Mouse (Mus musculus) kidney, embryonic 15.5 days (tissue): Measurements from ENCODE around the gene Igsf9. TPM values are rescaled to one million over a fixed set of nuclear protein-coding genes. Genes with fewer than 3 reads are reported as not detected.

Experiments
- ATAC-seq: fragments of 200-750 bp; cut with Nextera tagmentation; replicated peaks from 2 replicates; pipeline ENCODE4 v1.8.0; 2017; ENCODE audit warnings: moderate TSS enrichment; ENCODE audit not compliant: low FRiP score
- H3K27ac ChIP-seq: fragments of 300-500 bp; sonication (generic); 2 replicates; pipeline ENCODE4 v1.5.1; 2015; ENCODE audit warnings: mild to moderate bottlenecking, inconsistent platforms
- H3K27me3 ChIP-seq: fragments of 300-500 bp; sonication (generic); 2 replicates; pipeline ENCODE4 v1.6.1; 2015; ENCODE audit warnings: inconsistent platforms
- H3K36me3 ChIP-seq: fragments of 300-500 bp; sonication (generic); 2 replicates; pipeline ENCODE4 v1.6.1; 2015; ENCODE audit warnings: inconsistent platforms
- H3K4me1 ChIP-seq: fragments of 300-500 bp; sonication (generic); 2 replicates; pipeline ENCODE4 v1.6.1; 2015; ENCODE audit warnings: inconsistent platforms
- H3K4me2 ChIP-seq: fragments of 300-500 bp; sonication (generic); 2 replicates; pipeline ENCODE4 v1.6.1; 2015; ENCODE audit warnings: moderate library complexity, mild to moderate bottlenecking, inconsistent platforms
- H3K4me3 ChIP-seq: fragments of 300-500 bp; sonication (generic); replicated peaks from 2 replicates; pipeline ENCODE4 v1.5.1; 2015; ENCODE audit warnings: mild to moderate bottlenecking, inconsistent platforms
- H3K9ac ChIP-seq: fragments of 300-500 bp; sonication (generic); 2 replicates; pipeline ENCODE4 v1.6.1; 2015; ENCODE audit warnings: mild to moderate bottlenecking, inconsistent platforms
- H3K9me3 ChIP-seq: fragments of 300-500 bp; sonication (generic); replicated peaks from 2 replicates; pipeline ENCODE4 v1.6.1; 2016; ENCODE audit warnings: inconsistent platforms
- WGBS: fragments of 180-500 bp; shearing (Covaris S2); methylation state at CpG from one replicate; pipeline ENCODE4 v1.1.7; 2015; ENCODE audit warnings: mixed read lengths; 5-methylcytosine and 5-hydroxymethylcytosine counted together
- polyA plus RNA-seq: library from polyadenylated mRNA; unstranded; fragments of >200 nt; fragmentation: Nextera tagmentation; extraction: Ambion mirVana; gene quantifications from 2 replicates; pipeline ENCODE4 v1.2.1, GENCODE M21; 2015

Gene Igsf9
- polyA plus RNA-seq, 1 experiment from 2014 or later, result 46.0 TPM

DNA sequence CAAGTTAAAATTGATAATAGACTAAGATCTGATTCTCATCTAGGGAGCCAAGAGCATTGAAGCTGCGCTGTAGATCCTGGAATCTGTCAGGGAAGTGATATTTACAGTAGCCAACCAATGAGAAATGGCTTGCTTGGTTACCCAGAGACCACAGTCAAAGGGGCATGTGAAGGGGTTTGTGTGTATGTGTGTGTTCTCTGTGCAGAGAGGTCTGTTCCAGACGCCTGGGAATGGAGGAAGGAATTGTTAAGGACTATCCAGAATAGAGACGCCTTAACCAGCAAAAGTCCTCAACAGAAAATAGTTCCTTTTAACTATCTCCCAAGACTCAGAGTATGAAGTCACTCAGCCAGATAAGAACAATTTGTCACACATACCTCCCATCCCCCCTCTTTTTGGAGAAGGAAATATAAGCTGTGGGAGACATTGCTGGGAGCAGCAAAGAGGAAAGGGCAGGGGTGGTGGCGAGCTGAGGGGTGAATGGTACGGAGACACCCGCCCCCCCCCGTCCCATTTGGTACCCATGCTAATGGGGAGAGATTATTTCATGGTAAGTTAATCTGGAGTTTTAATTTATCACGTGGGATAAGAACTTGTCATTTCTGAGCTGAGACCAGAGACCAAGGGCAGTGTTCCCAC lies 11.7 kb upstream of the Igsf9 start:
- Histone ChIP-seq H3K36me3 (no peaks in the 10 kb centered on the region), H3K4me1 (peaks cover 13% of the 10 kb centered on the region), H3K9ac (no peak overlapping the region), H3K4me3 (no peak overlapping the region), H3K4me2 (no peak overlapping the region), H3K9me3 (no peaks in the 10 kb centered on the region), H3K27ac (no peak overlapping the region), H3K27me3 (no peaks in the 10 kb centered on the region)
- peak; percentile 47 for ATAC-seq
- WGBS, result 58% methylated on average over 8 of the region's 8 CpGs

DNA sequence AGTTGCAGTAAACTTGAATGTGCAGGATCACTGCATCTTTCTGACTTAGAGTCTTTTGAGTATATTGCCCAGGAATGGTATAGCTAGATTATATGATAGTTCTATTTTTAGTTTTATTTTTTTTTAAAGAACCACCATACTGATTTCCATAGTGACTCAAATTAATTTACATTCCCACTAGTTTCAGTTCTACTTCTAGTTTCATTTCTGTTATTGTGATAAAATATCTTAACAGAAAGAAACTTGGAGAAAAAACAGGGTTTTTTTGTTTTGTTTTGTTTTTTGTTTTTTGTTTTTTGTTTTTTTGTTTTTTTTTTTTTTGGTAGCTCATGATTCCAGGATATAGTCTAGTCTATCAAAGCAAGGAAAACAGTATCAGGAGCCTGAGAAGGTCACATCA lies 8.7 kb upstream of the Igsf9 start:
- no peak overlapping the region for H3K4me3 ChIP-seq
- H3K27ac ChIP-seq, result no peak overlapping the region
- no peaks in the 10 kb centered on the region for H3K9me3 ChIP-seq
- no peak overlapping the region for H3K9ac ChIP-seq
- no peak overlapping the region for H3K4me2 ChIP-seq
- H3K36me3 ChIP-seq, result no peaks in the 10 kb centered on the region
- no peak for ATAC-seq
- H3K4me1 ChIP-seq, result peaks cover 17% of the 10 kb centered on the region
- no peaks in the 10 kb centered on the region for H3K27me3 ChIP-seq

DNA sequence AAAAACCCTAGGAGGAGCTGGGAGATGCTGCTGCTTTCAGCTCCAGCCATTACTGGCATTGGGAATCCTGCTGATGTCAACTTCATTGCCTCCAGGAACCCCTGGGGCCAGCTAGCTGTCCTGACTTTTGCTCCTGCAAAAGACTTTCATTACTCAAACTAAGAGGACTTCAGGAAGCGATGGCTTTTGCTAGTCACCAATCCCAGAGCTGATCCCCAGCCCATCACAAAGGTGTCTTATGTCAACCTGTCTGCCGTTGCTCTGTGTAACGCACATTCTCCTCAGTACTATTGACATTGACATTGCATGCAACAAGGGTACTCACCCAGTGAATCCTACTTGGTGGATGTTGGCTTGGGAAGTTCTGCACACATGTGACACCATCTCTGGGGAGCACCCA lies 7.4 kb upstream of the Igsf9 start:
- H3K27me3 ChIP-seq, result no peaks in the 10 kb centered on the region
- no peaks in the 10 kb centered on the region for H3K36me3 ChIP-seq
- no peak overlapping the region for H3K27ac ChIP-seq
- no peak for ATAC-seq
- no peak overlapping the region for H3K4me3 ChIP-seq
- 83% methylated on average over 3 of the region's 3 CpGs for WGBS
- peaks cover 15% of the 10 kb centered on the region for H3K4me1 ChIP-seq
- H3K9me3 ChIP-seq, result no peaks in the 10 kb centered on the region
- no peak overlapping the region for H3K4me2 ChIP-seq
- H3K9ac ChIP-seq, result no peak overlapping the region

DNA sequence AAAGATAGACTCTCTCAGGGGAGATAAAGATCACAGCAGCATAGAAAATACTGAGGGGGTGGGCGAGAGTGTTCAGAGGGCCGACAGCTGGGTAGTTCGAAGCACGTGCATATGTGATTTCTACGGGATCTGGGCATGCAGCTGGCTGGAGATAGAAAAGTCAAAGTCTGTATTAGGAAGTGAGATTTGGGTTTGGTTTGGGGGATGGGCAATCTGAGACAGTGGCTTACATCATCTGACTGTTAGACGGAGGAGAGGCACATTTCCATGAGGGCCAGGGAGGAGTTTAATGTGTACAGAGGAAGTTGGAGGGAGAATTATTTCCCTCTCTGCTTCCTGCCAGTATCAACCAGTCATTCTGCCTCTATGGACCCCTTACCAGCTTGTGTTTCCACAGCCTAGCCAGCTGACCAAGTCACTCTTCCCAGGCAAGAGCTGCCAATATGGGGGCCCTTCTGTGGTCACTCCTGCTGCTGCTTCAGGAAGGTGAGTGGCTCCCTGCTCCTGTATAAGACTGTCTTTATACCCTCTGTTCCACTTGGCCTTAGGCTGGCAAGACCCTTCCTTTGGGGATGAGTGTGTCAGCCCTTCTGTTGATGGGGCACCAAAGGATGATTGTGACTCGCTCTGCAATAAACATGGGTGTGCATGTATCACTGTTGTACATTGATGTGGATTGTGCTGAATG lies 6.4 kb upstream of the Igsf9 start, which contains the start of gene Slamf9:
Gene Slamf9, plus strand, starts transcription at position 305 of the 688 bp plus-strand sequence.
- Histone ChIP-seq H3K4me2 (no peak within 1 kb of the TSS), H3K27ac (no peak within 1 kb of the TSS), H3K27me3 (no peaks in the 10 kb centered on the region), H3K36me3 (no peaks in the 10 kb centered on the region), H3K4me3 (no peak within 1 kb of the TSS), H3K4me1 (0 out of 2 replicates have a peak, but pooled peaks cover 6% of the 10 kb centered on the region), H3K9ac (no peak within 1 kb of the TSS), H3K9me3 (no peaks in the 10 kb centered on the region)
- ATAC-seq, result no peak
- WGBS, result 58% methylated on average over 7 of the region's 7 CpGs

DNA sequence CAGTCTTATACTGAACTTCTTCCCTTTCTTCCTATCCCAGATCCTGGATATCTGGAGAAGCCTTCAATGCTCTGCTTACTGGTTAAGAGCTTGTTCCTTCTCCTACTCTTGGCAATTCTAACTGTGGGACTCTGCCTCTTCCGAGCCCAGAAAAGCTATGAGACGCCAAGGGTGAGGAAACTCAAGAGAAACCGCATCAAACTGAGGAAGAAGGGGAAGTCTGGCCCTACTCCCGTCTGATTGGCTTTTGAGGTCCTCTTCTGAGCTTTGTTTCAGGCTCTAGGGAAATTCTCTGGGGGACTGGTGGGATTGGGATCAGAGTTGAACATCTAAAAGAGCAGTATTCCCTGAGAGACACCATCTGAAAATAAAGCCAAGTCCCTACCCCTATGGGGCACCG lies 3.6 kb upstream of the Igsf9 start:
- no peak overlapping the region for H3K9ac ChIP-seq
- H3K4me1 ChIP-seq, result peaks cover 23% of the 10 kb centered on the region
- H3K36me3 ChIP-seq, result no peaks in the 10 kb centered on the region
- no peak overlapping the region for H3K4me2 ChIP-seq
- no peaks in the 10 kb centered on the region for H3K27me3 ChIP-seq
- WGBS, result 77% methylated on average over 5 of the region's 5 CpGs
- no peak for ATAC-seq
- no peaks in the 10 kb centered on the region for H3K9me3 ChIP-seq
- H3K4me3 ChIP-seq, result no peak overlapping the region
- H3K27ac ChIP-seq, result no peak overlapping the region

DNA sequence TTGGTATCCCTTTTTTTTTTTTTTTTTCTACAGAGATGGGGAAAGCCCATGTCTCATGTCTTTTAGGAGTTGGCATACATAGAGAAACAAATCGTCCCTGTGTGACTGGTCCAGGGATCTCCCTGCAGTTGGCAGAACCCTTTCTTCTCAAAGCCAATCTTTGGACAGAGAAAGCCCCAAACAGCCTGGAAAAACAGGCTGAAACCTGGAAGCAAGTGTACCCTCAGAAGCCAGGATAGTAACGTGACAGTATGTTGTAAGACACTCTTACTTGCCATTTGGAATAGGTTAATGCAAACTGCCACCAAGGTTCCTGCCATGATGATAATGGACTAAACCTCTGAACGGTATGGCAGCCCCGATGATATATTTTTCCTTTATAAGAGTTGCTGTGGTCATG lies 1.2 kb upstream of the Igsf9 start:
- ATAC-seq, result no peak
- WGBS, result 92% methylated on average over 4 of the region's 4 CpGs

DNA sequence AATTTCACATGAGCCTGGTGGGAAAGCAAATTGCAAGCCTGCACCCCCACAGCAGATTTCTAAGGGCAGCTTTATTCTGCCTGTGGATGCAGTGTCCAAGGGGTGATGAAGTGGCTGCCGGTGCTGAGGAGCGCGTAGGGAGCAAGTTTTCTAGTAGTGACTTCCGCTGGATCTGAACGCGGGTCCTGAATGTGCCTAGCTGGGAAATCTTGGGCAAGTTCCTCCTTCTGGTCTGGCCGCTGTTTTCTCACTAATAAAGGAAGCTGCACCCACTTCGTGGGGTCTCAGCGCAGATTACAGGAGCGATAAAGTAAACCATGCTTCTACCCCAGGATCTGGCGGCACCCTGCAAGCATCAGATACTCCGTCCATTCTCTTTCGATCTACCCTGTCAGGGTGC lies 477 bp upstream of the Igsf9 start:
- 17% methylated on average over 13 of the region's 13 CpGs for WGBS
- H3K27ac ChIP-seq, result peak overlapping the region; percentile 84

More for the DNA sequence above, 1.2 kb upstream of the Igsf9 start:
- Histone ChIP-seq H3K4me3 (no peak overlapping the region), H3K4me1 (peaks cover 40% of the 10 kb centered on the region), H3K27ac (no peak overlapping the region), H3K4me2 (no peak overlapping the region), H3K9me3 (no peaks in the 10 kb centered on the region), H3K36me3 (peaks cover 4% of the 10 kb centered on the region; the same call in 1 of the 2 replicates), H3K9ac (no peak overlapping the region), H3K27me3 (no peaks in the 10 kb centered on the region)

DNA sequence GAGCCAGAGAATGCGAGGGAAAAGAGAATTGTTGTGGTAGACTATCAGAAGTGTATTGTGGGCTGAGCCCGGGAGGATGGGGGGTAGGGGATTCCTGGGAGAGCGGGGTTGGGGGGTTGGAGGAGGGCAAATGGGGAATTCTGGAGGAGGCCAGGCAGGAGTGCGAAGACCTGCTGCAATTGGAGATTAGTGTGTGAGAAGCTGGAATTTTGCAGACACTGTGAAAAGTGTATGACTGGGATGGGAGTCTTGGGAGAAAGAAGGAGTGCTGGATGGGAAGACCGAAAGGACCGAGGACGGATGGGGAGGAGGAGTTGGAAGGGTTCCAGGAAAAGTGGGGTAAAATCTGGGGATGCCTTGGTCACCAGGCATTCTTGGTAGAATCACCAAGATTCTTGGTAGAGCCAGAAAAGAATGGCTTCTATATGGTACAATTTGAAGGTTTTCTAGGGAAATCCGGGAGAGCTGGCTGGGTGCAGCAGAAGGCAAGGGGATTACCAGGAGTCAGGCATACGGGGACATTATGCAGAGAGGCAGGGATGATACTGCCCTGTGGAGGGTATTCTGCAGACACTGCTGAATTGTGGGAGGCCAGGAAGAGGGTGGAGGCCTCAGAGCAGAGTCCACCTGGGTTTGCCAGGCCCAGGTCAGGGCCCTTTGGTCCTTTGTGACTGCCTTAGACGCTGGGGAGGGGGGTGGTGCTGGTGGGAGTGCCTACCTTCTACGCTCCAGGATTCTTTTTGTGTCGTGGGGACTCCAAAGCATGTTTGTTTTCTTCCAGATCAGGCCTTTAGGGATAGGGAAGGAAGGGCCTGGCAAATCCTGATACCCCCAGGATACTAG lies 1.2 kb downstream of the Igsf9 start:
- Histone ChIP-seq H3K27ac (peak overlapping the region; percentile 84), H3K9me3 (no peaks in the 10 kb centered on the region), H3K9ac (peak overlapping the region; percentile 55), H3K4me2 (peak overlapping the region; percentile 83), H3K36me3 (peaks cover 20% of the 10 kb centered on the region), H3K4me3 (peak overlapping the region; percentile 71), H3K27me3 (no peaks in the 10 kb centered on the region), H3K4me1 (peaks cover 55% of the 10 kb centered on the region)
- WGBS, result 5% methylated on average over 12 of the region's 12 CpGs
- peak; percentile 8; the same call in 1 of the 2 replicates for ATAC-seq

More for the DNA sequence above, 477 bp upstream of the Igsf9 start:
- Histone ChIP-seq H3K9me3 (no peaks in the 10 kb centered on the region), H3K9ac (peak overlapping the region; percentile 55; the same call in 1 of the 2 replicates), H3K4me3 (peak overlapping the region; percentile 71), H3K27me3 (no peaks in the 10 kb centered on the region), H3K36me3 (peaks cover 7% of the 10 kb centered on the region; the same call in 1 of the 2 replicates), H3K4me1 (peaks cover 48% of the 10 kb centered on the region), H3K4me2 (peak overlapping the region; percentile 83)
- no peak for ATAC-seq

DNA sequence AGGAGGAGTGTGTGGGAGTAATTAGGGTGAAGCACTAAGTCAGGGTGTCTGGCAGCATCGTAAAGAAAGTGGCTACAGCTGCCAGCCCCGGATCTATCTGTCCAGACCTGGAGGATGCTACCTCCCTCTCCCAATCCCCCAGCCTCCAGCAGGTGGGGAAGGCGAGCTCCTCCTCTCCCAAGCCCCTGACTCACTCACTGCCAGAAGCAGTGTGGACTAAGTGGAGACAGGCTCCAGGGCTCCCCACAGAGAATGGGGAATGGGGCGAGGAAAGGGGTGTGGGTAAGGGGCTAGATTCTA lies 1.7 kb downstream of the Igsf9 start:
- Histone ChIP-seq H3K27me3 (no peaks in the 10 kb centered on the region), H3K9me3 (no peaks in the 10 kb centered on the region), H3K36me3 (peaks cover 21% of the 10 kb centered on the region), H3K4me1 (peaks cover 55% of the 10 kb centered on the region), H3K27ac (peak overlapping the region; percentile 84), H3K4me2 (peak overlapping the region; percentile 83), H3K4me3 (peak overlapping the region; percentile 71), H3K9ac (peak overlapping the region; percentile 55; the same call in 1 of the 2 replicates)
- WGBS, result 24% methylated on average over 4 of the region's 4 CpGs
- peak; percentile 12 for ATAC-seq

DNA sequence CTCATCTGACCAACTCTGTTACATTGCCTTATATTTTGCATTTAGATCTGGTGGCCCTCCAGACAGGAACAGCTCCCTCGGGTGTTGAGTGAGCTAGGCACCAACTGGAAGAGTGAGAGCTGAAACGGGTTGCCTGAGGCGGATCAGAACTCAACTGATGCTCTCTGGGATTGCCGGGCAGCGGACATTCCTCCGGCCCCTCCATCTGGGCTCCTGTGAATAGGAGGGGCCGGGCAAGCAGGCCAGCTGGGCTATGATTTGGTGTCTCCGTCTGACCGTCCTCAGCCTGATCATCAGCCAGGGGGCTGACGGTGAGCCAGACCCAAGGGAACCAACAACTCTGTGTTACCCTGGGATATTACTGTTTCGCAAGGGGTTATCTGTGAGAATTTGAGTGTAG lies 2.6 kb downstream of the Igsf9 start:
- WGBS, result 47% methylated on average over 11 of the region's 11 CpGs
- peaks cover 55% of the 10 kb centered on the region for H3K4me1 ChIP-seq
- no peaks in the 10 kb centered on the region for H3K27me3 ChIP-seq
- no peak overlapping the region for H3K27ac ChIP-seq
- peak overlapping the region; percentile 83 for H3K4me2 ChIP-seq
- peaks cover 21% of the 10 kb centered on the region for H3K36me3 ChIP-seq
- peak overlapping the region; percentile 71 for H3K4me3 ChIP-seq
- no peak for ATAC-seq
- H3K9me3 ChIP-seq, result no peaks in the 10 kb centered on the region
- H3K9ac ChIP-seq, result no peak overlapping the region

DNA sequence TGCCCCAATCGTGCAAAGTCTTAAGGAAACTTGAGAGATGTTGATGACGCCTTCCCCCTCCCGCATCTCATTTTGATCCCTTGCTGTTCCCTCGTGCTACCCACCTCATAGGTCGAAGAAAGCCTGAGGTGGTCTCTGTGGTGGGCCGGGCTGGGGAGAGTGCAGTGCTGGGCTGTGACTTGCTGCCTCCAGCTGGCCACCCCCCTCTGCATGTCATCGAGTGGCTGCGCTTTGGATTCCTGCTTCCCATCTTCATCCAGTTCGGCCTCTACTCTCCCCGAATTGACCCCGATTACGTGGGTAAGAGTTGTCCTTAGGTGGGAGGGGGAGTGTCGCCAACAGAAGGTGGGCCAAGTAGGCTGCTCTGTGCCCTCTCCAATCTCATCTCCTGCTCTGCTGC lies 3.1 kb downstream of the Igsf9 start:
- Histone ChIP-seq H3K9me3 (no peaks in the 10 kb centered on the region), H3K27me3 (no peaks in the 10 kb centered on the region), H3K4me2 (peak overlapping the region; percentile 83), H3K36me3 (peaks cover 21% of the 10 kb centered on the region), H3K27ac (no peak overlapping the region), H3K4me1 (peaks cover 55% of the 10 kb centered on the region), H3K4me3 (peak overlapping the region; percentile 71), H3K9ac (no peak overlapping the region)
- ATAC-seq, result no peak
- WGBS, result 58% methylated on average over 13 of the region's 13 CpGs

DNA sequence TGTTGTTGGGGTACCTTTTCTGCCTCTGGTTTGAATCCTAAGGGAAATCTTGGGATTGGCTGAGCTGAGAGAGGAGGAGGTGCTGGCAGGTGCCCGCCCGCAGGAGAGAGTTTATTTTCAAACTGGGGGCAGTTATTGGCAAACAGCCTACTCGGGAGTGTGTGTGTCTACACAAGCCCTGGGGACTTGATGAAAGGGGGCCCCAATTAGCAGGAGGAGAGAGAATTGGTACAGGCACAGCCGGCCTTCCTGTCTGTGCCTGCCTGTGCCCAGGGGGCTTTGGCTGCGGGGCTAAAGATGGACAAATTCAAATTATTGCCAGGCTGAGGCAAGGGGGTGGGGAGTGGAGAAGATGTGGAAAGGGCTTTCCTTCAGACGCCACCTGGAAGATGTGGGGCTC lies 4.2 kb downstream of the Igsf9 start:
- Histone ChIP-seq H3K36me3 (peaks cover 21% of the 10 kb centered on the region), H3K9me3 (no peaks in the 10 kb centered on the region), H3K4me1 (peaks cover 60% of the 10 kb centered on the region), H3K27me3 (no peaks in the 10 kb centered on the region), H3K4me2 (0 out of 2 replicates have a peak overlapping the region, but pooled peaks have one; percentile 15), H3K9ac (no peak overlapping the region), H3K27ac (no peak overlapping the region), H3K4me3 (no peak overlapping the region)
- no peak for ATAC-seq
- WGBS, result 36% methylated on average over 6 of the region's 6 CpGs
